Mouse (Mus musculus) forebrain, embryonic 10.5 days (tissue): ENCODE results near the gene Mefv. TPM values are rescaled to one million over a fixed set of nuclear protein-coding genes. Genes with fewer than 3 reads are reported as not detected.
"Not testable (repeated sequence)": the region's sequence is repeated elsewhere in the genome, so short reads cannot be mapped to it uniquely, and the experiment has no call there.

Source experiments
- DNase-seq: peaks from one replicate; pipeline ENCODE4 v3.0.0-alpha.2; 2017; ENCODE audit warnings: low spot score; ENCODE audit errors: extremely low spot score
- H3K27ac ChIP-seq: fragments of 300-500 bp; sonication (generic); 2 replicates; pipeline ENCODE4 v1.5.1; 2016; ENCODE audit warnings: mild to moderate bottlenecking
- H3K27me3 ChIP-seq: fragments of 300-500 bp; sonication (generic); 2 replicates; pipeline ENCODE4 v1.6.1; 2016; ENCODE audit warnings: mild to moderate bottlenecking; ENCODE audit not compliant: poor library complexity, severe bottlenecking
- H3K36me3 ChIP-seq: fragments of 300-500 bp; sonication (generic); replicated peaks from 2 replicates; pipeline ENCODE4 v1.6.1; 2016; ENCODE audit warnings: mild to moderate bottlenecking, moderate library complexity
- H3K4me1 ChIP-seq: fragments of 300-500 bp; sonication (generic); 2 replicates; pipeline ENCODE4 v1.6.1; 2016
- H3K4me3 ChIP-seq: fragments of 300-500 bp; sonication (generic); 2 replicates; pipeline ENCODE4 v1.5.1; 2016; ENCODE audit warnings: mild to moderate bottlenecking, moderate library complexity
- H3K9me3 ChIP-seq: fragments of 300-500 bp; sonication (generic); 2 replicates; pipeline ENCODE4 v1.6.1; 2016; ENCODE audit warnings: mild to moderate bottlenecking, moderate library complexity
- WGBS: fragments of 180-500 bp; shearing (Covaris S2); methylation state at CpG from one replicate; pipeline ENCODE4 v1.1.7; 2016; 5-methylcytosine and 5-hydroxymethylcytosine counted together
- polyA plus RNA-seq: library from polyadenylated mRNA; unstranded; fragments of >200 nt; fragmentation: Nextera tagmentation; extraction: Ambion mirVana; gene quantifications from 2 replicates; pipeline ENCODE4 v1.2.1, GENCODE M21; 2016

The Mefv gene
- polyA plus RNA-seq, 1 experiment from 2014 or later: not detected

- no peak for DNase-seq
- Histone ChIP-seq H3K9me3 (peaks cover 19% of the 10 kb centered on the region; the same call in 1 of the 2 replicates), H3K4me1 (no peaks in the 10 kb centered on the region), H3K4me3 (no peak overlapping the region), H3K27me3 (no peaks in the 10 kb centered on the region), H3K27ac (no peak overlapping the region), H3K36me3 (no peaks in the 10 kb centered on the region)
- 76% methylated on average over 1 of the region's 1 CpGs for WGBS
Observed at GRCm38 (mm10) chr16:3700893-3701292, 17.0 kb downstream of the Mefv start.

DNA sequence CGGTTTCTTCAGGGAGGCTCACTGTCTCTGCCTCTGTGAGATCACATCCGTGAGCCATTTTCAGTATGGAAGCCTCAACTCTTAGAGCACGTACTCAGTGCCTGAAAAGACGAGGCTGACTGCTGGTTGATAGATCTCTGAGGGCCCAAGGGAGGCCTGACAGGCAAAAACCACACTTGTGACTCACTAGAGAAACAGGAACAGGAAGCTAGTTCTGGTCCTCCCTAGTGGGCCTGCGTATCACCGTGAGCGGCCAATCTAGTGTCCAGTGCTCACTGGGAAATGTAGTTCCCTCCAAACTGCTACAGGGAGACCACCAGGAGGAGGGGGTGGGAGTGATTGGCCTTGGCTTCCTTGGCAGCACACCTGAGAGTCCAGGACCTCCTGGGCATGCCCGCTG is 18.6 kb downstream of the Mefv start:
- Histone ChIP-seq H3K9me3 (peaks cover 16% of the 10 kb centered on the region; the same call in 1 of the 2 replicates), H3K4me3 (no peak overlapping the region), H3K4me1 (no peaks in the 10 kb centered on the region), H3K36me3 (no peaks in the 10 kb centered on the region), H3K27me3 (no peaks in the 10 kb centered on the region), H3K27ac (no peak overlapping the region)
- DNase-seq: no peak
- WGBS: 87% methylated on average over 8 of the region's 8 CpGs

- peaks cover 23% of the 10 kb centered on the region; the same call in 1 of the 2 replicates for H3K9me3 ChIP-seq
- H3K27me3 ChIP-seq, H3K4me3 ChIP-seq, DNase-seq, H3K36me3 ChIP-seq, H3K27ac ChIP-seq, H3K4me1 ChIP-seq: not testable (repeated sequence)
- WGBS: 59% methylated on average over 20 of the region's 20 CpGs
Observed at GRCm38 (mm10) chr16:3689608-3690007, 28.3 kb downstream of the Mefv start.

Other genes starting within 250 kb of the Mefv start
- gene Olfr161, start 127.1 kb downstream of the Mefv start, polyA plus RNA-seq: not detected in 2 replicates
- gene Zfp263, start 26.0 kb upstream of the Mefv start, polyA plus RNA-seq: 48.5 and 48.7 TPM in 2 replicates
- not detected in 2 replicates for gene Olfr15, start 112.8 kb upstream of the Mefv start, polyA plus RNA-seq
- 0.93 and 1.1 TPM in 2 replicates for gene Zfp174, start 129.2 kb upstream of the Mefv start, polyA plus RNA-seq
- gene Naa60, start 154.3 kb upstream of the Mefv start, polyA plus RNA-seq: 59.3 and 62.2 TPM in 2 replicates
- 5.4 and 6.5 TPM in 2 replicates for gene Zfp597, start 166.5 kb upstream of the Mefv start, polyA plus RNA-seq
- gene Gm20695, start 166.6 kb upstream of the Mefv start, polyA plus RNA-seq: 2.5 and 3.9 TPM in 2 replicates
- gene 1700037C18Rik, start 190.6 kb upstream of the Mefv start, polyA plus RNA-seq: 6.8 and 6.9 TPM in 2 replicates
- 23.3 and 27.4 TPM in 2 replicates for gene Cluap1, start 190.7 kb upstream of the Mefv start, polyA plus RNA-seq